Mouse (Mus musculus) erythroid progenitor cell, adult 5-6 weeks (primary cell): ENCODE measurements around the gene Kcnrg. TPM values are rescaled to one million over a fixed set of nuclear protein-coding genes. Genes with fewer than 3 reads are reported as not detected.
"Not testable (repeated sequence)": the region's sequence is repeated elsewhere in the genome, so short reads cannot be mapped to it uniquely, and the experiment has no call there.

Experiments
- ATAC-seq: replicated peaks from 2 replicates; pipeline ENCODE4 v1.8.0; 2016; ENCODE audit warnings: moderate number of reproducible peaks, mild to moderate bottlenecking, moderate TSS enrichment, inconsistent platforms; ENCODE audit not compliant: poor library complexity, low FRiP score, severe bottlenecking
- total RNA-seq, 2 experiments: library from RNA; stranded (forward) in 1 of 2; stranded (reverse) in 1 of 2; fragments of 150-400 nt in 1 of 2; fragments of 186-747, 209-891 nt in 1 of 2; gene quantifications; 2 replicates each; pipeline versions ENCODE4 v1.2.3 to v1.2.4; 2015 to 2017; ENCODE audit warnings: low replicate concordance in 2 of 2

Kcnrg gene
- total RNA-seq (2015; ENCODE audit: low replicate concordance) = not detected in 2 replicates
- not detected in 2 replicates for total RNA-seq (2017; ENCODE audit: low replicate concordance)

- no peak for ATAC-seq
Observed at GRCm38 (mm10) chr14:61607157-61607556, at the start of gene Kcnrg. Kcnrg (plus strand) TSS chr14:61607457.

GRCm38 (mm10) chr14:61558901-61559300 lies 48.4 kb upstream of the Kcnrg start:
- no peak for ATAC-seq

- no peak for ATAC-seq
Observed at GRCm38 (mm10) chr14:61559856-61560255, 47.4 kb upstream of the Kcnrg start.

- not testable (repeated sequence) for ATAC-seq
Observed at GRCm38 (mm10) chr14:61566211-61566610, 41.0 kb upstream of the Kcnrg start.

GRCm38 (mm10) chr14:61569344-61569743 lies 37.9 kb upstream of the Kcnrg start:
- no peak for ATAC-seq

GRCm38 (mm10) chr14:61571366-61571765 lies 35.9 kb upstream of the Kcnrg start:
- ATAC-seq = peak; percentile 75

- no peak for ATAC-seq
Observed at GRCm38 (mm10) chr14:61572131-61572530, 35.1 kb upstream of the Kcnrg start.

GRCm38 (mm10) chr14:61575066-61575465 lies 32.2 kb upstream of the Kcnrg start:
- no peak for ATAC-seq

- no peak for ATAC-seq
Observed at GRCm38 (mm10) chr14:61575941-61576340, 31.3 kb upstream of the Kcnrg start.

GRCm38 (mm10) chr14:61589288-61590065 lies 17.8 kb upstream of the Kcnrg start:
- no peak for ATAC-seq

GRCm38 (mm10) chr14:61596719-61597426 lies 10.4 kb upstream of the Kcnrg start:
- ATAC-seq = no peak

GRCm38 (mm10) chr14:61597968-61598367 lies 9.3 kb upstream of the Kcnrg start, which contains the start of gene Trim13:
Trim13 (plus strand) TSS chr14:61598247.
- no peak for ATAC-seq

- peak; percentile 100 for ATAC-seq
Observed at GRCm38 (mm10) chr14:61599057-61599806, 8.0 kb upstream of the Kcnrg start.

GRCm38 (mm10) chr14:61601348-61601747 lies 5.9 kb upstream of the Kcnrg start:
- no peak for ATAC-seq

- no peak for ATAC-seq
Observed at GRCm38 (mm10) chr14:61603069-61603755, 4.0 kb upstream of the Kcnrg start.

GRCm38 (mm10) chr14:61604081-61604480 lies 3.2 kb upstream of the Kcnrg start:
- ATAC-seq = no peak

GRCm38 (mm10) chr14:61606088-61606487 lies 1.2 kb upstream of the Kcnrg start:
- ATAC-seq = not testable (repeated sequence)

- ATAC-seq = no peak
Observed at GRCm38 (mm10) chr14:61611766-61612165, 4.5 kb downstream of the Kcnrg start.

- no peak for ATAC-seq
Observed at GRCm38 (mm10) chr14:61613319-61613718, 6.1 kb downstream of the Kcnrg start.

- no peak for ATAC-seq
Observed at GRCm38 (mm10) chr14:61620371-61620770, 13.1 kb downstream of the Kcnrg start.
